Mouse (Mus musculus) forebrain, embryonic 10.5 days (tissue): ENCODE measurements around the gene Tbc1d4. TPM values are rescaled to one million over a fixed set of nuclear protein-coding genes. Genes with fewer than 3 reads are reported as not detected.
A peak's percentile ranks its signal among the peaks of the same experiment; 100 is the strongest.

Experiments
- DNase-seq: peaks from one replicate; pipeline ENCODE4 v3.0.0-alpha.2; 2017; ENCODE audit warnings: low spot score; ENCODE audit errors: extremely low spot score
- H3K27ac ChIP-seq: fragments of 300-500 bp; sonication (generic); 2 replicates; pipeline ENCODE4 v1.5.1; 2016; ENCODE audit warnings: mild to moderate bottlenecking
- H3K27me3 ChIP-seq: fragments of 300-500 bp; sonication (generic); 2 replicates; pipeline ENCODE4 v1.6.1; 2016; ENCODE audit warnings: mild to moderate bottlenecking; ENCODE audit not compliant: poor library complexity, severe bottlenecking
- H3K36me3 ChIP-seq: fragments of 300-500 bp; sonication (generic); replicated peaks from 2 replicates; pipeline ENCODE4 v1.6.1; 2016; ENCODE audit warnings: mild to moderate bottlenecking, moderate library complexity
- H3K4me1 ChIP-seq: fragments of 300-500 bp; sonication (generic); 2 replicates; pipeline ENCODE4 v1.6.1; 2016
- H3K4me3 ChIP-seq: fragments of 300-500 bp; sonication (generic); 2 replicates; pipeline ENCODE4 v1.5.1; 2016; ENCODE audit warnings: mild to moderate bottlenecking, moderate library complexity
- H3K9me3 ChIP-seq: fragments of 300-500 bp; sonication (generic); 2 replicates; pipeline ENCODE4 v1.6.1; 2016; ENCODE audit warnings: mild to moderate bottlenecking, moderate library complexity
- WGBS: fragments of 180-500 bp; shearing (Covaris S2); methylation state at CpG from one replicate; pipeline ENCODE4 v1.1.7; 2016; 5-methylcytosine and 5-hydroxymethylcytosine counted together
- polyA plus RNA-seq: library from polyadenylated mRNA; unstranded; fragments of >200 nt; fragmentation: Nextera tagmentation; extraction: Ambion mirVana; gene quantifications from 2 replicates; pipeline ENCODE4 v1.2.1, GENCODE M21; 2016

Gene Tbc1d4
- polyA plus RNA-seq, 1 experiment from 2014 or later, result 5.8 TPM

- H3K36me3 ChIP-seq, result no peaks in the 10 kb centered on the region
- no peaks in the 10 kb centered on the region for H3K27me3 ChIP-seq
- peaks cover 4% of the 10 kb centered on the region; the same call in 1 of the 2 replicates for H3K4me1 ChIP-seq
- DNase-seq, result no peak
- no peak overlapping the region for H3K4me3 ChIP-seq
- H3K9me3 ChIP-seq, result no peaks in the 10 kb centered on the region
- 83% methylated on average over 9 of the region's 9 CpGs for WGBS
- H3K27ac ChIP-seq, result no peak overlapping the region
These were observed 7.2 kb upstream of the Tbc1d4 start for GRCm38 (mm10) chr14:101616178-101616577.

GRCm38 (mm10) chr14:101613206-101613605 lies 4.2 kb upstream of the Tbc1d4 start:
- H3K9me3 ChIP-seq, result no peaks in the 10 kb centered on the region
- WGBS, result 36% methylated on average over 1 of the region's 1 CpGs
- H3K36me3 ChIP-seq, result no peaks in the 10 kb centered on the region
- H3K27ac ChIP-seq, result no peak overlapping the region
- H3K4me1 ChIP-seq, result peaks cover 13% of the 10 kb centered on the region
- H3K27me3 ChIP-seq, result peaks cover 4% of the 10 kb centered on the region
- DNase-seq, result no peak
- H3K4me3 ChIP-seq, result no peak overlapping the region

DNA sequence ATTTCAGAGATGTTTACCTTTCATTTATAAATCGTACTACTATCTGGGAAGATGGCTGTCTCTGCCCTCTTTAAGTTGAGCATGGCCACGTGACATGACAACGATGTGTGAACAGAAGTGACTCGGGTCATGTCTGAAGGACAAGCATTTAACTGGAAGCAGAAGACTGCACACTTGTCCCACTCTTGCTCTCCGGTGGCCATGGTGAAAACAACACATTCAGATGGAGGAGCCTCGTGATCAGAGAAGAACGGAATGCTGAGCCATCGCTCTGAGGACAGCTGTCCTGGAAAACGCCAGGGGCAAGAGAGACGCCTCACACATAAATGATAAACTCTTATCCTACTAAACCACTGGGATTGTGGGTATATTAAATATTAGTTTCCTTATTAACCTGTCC lies 1.7 kb upstream of the Tbc1d4 start:
- no peaks in the 10 kb centered on the region for H3K36me3 ChIP-seq
- H3K27me3 ChIP-seq, result peaks cover 24% of the 10 kb centered on the region
- DNase-seq, result no peak
- H3K9me3 ChIP-seq, result no peaks in the 10 kb centered on the region
- peaks cover 25% of the 10 kb centered on the region for H3K4me1 ChIP-seq
- H3K27ac ChIP-seq, result no peak overlapping the region
- WGBS, result 88% methylated on average over 10 of the region's 10 CpGs
- H3K4me3 ChIP-seq, result no peak overlapping the region

GRCm38 (mm10) chr14:101607631-101608518 lies 1.1 kb downstream of the Tbc1d4 start:
- no peaks in the 10 kb centered on the region for H3K9me3 ChIP-seq
- WGBS, result under 1% methylated on average over 62 of the region's 62 CpGs

GRCm38 (mm10) chr14:101605843-101606242 lies 3.1 kb downstream of the Tbc1d4 start:
- no peaks in the 10 kb centered on the region for H3K36me3 ChIP-seq
- peaks cover 28% of the 10 kb centered on the region for H3K4me1 ChIP-seq
- H3K4me3 ChIP-seq, result no peak overlapping the region
- no peak overlapping the region for H3K27ac ChIP-seq
- H3K9me3 ChIP-seq, result no peaks in the 10 kb centered on the region
- no peak for DNase-seq
- 77% methylated on average over 2 of the region's 2 CpGs for WGBS
- peaks cover 24% of the 10 kb centered on the region for H3K27me3 ChIP-seq

More at GRCm38 (mm10) chr14:101607631-101608518, 1.1 kb downstream of the Tbc1d4 start:
- peak; percentile 56 for DNase-seq
- H3K4me3 ChIP-seq, result peak overlapping the region; percentile 81
- peak overlapping the region; percentile 82 for H3K27ac ChIP-seq
- no peaks in the 10 kb centered on the region for H3K36me3 ChIP-seq
- peaks cover 24% of the 10 kb centered on the region for H3K27me3 ChIP-seq
- H3K4me1 ChIP-seq, result peaks cover 24% of the 10 kb centered on the region

GRCm38 (mm10) chr14:101602851-101603250 lies 6.1 kb downstream of the Tbc1d4 start:
- Histone ChIP-seq H3K4me3 (no peak overlapping the region), H3K9me3 (no peaks in the 10 kb centered on the region), H3K36me3 (no peaks in the 10 kb centered on the region), H3K27me3 (peaks cover 17% of the 10 kb centered on the region), H3K27ac (no peak overlapping the region), H3K4me1 (peaks cover 15% of the 10 kb centered on the region)
- no peak for DNase-seq
- WGBS, result 66% methylated on average over 3 of the region's 3 CpGs

DNA sequence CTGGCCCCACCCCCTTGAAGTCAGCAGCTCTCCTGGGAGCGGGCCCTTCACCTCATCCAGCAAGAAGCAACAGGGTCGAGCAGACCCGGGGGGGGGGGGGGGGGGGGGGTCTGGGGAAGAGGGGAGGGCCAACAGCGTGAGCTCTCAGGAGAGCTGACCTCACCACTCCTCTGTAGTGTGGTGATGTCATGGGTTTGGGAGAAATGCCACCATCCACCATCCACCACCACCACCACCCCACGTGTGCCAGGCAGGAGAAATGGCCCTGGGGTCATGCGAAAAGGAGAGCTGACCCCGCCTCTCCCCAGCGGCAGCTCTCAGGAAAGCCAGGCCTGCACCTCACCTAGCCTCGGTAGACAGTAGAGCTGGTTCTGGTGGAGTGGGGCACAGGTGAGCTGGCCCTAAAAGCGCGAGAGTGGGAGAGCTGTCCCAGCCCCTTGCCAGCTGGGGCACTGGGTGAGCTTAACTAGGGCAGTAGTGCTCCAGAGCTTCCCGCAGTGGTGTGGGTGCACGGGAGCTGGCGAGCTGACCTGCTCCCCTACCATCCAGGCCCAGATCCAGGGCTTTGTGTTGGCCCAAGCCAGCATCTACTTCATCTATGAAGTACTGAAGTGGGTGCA lies 11.8 kb downstream of the Tbc1d4 start:
- Histone ChIP-seq H3K36me3 (no peaks in the 10 kb centered on the region), H3K27me3 (no peaks in the 10 kb centered on the region), H3K4me3 (no peak overlapping the region), H3K4me1 (no peaks in the 10 kb centered on the region), H3K27ac (no peak overlapping the region), H3K9me3 (no peaks in the 10 kb centered on the region)
- peak; percentile 13 for DNase-seq
- 89% methylated on average over 13 of the region's 14 CpGs for WGBS

GRCm38 (mm10) chr14:101596691-101597090 lies 12.3 kb downstream of the Tbc1d4 start:
- WGBS, result 93% methylated on average over 9 of the region's 9 CpGs
- Histone ChIP-seq H3K27me3 (no peaks in the 10 kb centered on the region), H3K4me1 (no peaks in the 10 kb centered on the region), H3K4me3 (no peak overlapping the region), H3K9me3 (no peaks in the 10 kb centered on the region), H3K36me3 (no peaks in the 10 kb centered on the region), H3K27ac (no peak overlapping the region)
- peak; percentile 1 for DNase-seq

GRCm38 (mm10) chr14:101595301-101596080 lies 13.5 kb downstream of the Tbc1d4 start:
- Histone ChIP-seq H3K27me3 (no peaks in the 10 kb centered on the region), H3K27ac (no peak overlapping the region), H3K4me1 (no peaks in the 10 kb centered on the region), H3K36me3 (no peaks in the 10 kb centered on the region), H3K4me3 (no peak overlapping the region), H3K9me3 (no peaks in the 10 kb centered on the region)
- no peak for DNase-seq
- WGBS, result 93% methylated on average over 13 of the region's 13 CpGs

DNA sequence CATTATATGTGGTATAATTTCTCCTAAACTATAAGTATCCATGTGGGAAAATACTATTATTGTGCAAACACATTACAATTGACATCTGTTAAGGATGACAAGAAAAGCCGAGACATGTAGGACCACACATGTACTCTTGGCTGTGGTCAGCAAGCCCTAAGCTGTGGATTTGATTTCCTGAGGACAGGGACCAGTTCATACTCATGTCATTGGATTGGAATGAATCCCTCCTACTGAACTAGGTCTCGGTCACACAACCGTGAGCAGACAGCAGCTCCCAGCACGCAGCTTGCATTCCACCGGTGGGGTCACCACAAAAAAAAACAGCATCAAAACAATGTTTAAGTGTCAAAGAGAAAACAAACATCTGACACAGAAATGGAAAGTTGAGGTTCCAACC lies 15.0 kb downstream of the Tbc1d4 start:
- Histone ChIP-seq H3K4me1 (no peaks in the 10 kb centered on the region), H3K4me3 (no peak overlapping the region), H3K27me3 (no peaks in the 10 kb centered on the region), H3K36me3 (no peaks in the 10 kb centered on the region), H3K9me3 (no peaks in the 10 kb centered on the region), H3K27ac (no peak overlapping the region)
- DNase-seq, result no peak
- 86% methylated on average over 5 of the region's 5 CpGs for WGBS

DNA sequence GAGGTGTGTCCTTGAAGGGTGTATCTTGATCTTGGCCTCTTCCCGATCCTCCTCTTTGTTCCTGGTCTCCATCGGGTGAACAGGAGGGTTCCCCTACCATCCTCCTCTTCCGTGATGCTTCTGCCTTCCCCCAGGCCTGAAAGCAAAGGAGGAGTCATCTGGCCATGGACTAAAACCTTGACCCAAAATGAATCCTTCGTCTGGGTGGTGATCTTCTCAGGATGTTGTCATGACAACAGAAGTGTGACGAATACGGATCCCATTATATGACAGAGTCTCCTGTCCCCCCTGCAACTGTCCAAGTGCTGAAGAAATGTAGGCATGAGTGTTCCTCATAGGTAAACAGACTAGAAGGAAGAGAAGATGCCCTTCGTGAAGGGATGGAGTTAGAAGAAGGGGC lies 15.7 kb downstream of the Tbc1d4 start:
- Histone ChIP-seq H3K9me3 (no peaks in the 10 kb centered on the region), H3K27ac (no peak overlapping the region), H3K27me3 (no peaks in the 10 kb centered on the region), H3K36me3 (no peaks in the 10 kb centered on the region), H3K4me3 (no peak overlapping the region), H3K4me1 (no peaks in the 10 kb centered on the region)
- whole genome bisulfite sequencing, result 86% methylated on average over 7 of the region's 7 CpGs
- no peak for DNase-seq

DNA sequence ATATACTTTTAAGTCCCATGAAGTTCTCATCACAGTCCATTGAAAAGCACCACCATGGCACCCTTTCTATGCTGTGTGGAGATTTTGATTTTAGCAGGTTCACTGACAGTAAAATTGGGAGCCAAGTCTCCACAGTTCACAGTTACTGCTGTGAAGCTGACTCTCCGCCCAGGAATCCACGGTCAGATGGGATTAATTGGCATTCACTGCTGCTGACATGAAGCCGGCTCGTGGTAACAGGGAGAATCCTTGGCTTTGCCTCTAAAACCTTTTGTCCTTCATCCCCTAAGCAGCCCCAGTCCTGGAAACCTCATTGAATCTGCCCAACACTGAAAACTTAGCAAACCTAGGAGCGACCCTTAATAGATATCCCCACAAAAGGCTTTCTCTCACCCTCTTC lies 17.9 kb downstream of the Tbc1d4 start:
- H3K27ac ChIP-seq, result no peak overlapping the region
- H3K27me3 ChIP-seq, result no peaks in the 10 kb centered on the region
- no peak overlapping the region for H3K4me3 ChIP-seq
- WGBS, result 54% methylated on average over 5 of the region's 5 CpGs
- peaks cover 2% of the 10 kb centered on the region; the same call in 1 of the 2 replicates for H3K4me1 ChIP-seq
- no peaks in the 10 kb centered on the region for H3K36me3 ChIP-seq
- DNase-seq, result no peak
- no peaks in the 10 kb centered on the region for H3K9me3 ChIP-seq
